Mouse (Mus musculus) testis, adult 2 months (tissue): ENCODE data around the gene Pnpla8. TPM values are rescaled to one million over a fixed set of nuclear protein-coding genes. Genes with fewer than 3 reads are reported as not detected.

Experiments
- H3K27ac ChIP-seq: fragments of 200-500 bp; 2 replicates; pipeline ENCODE4 v1.5.1; 2012; ENCODE audit warnings: low read depth, low read length; ENCODE audit not compliant: control insufficient read depth, insufficient read depth
- H3K27me3 ChIP-seq: fragments of 200-500 bp; 2 replicates; pipeline ENCODE4 v1.6.1; 2012; ENCODE audit warnings: mild to moderate bottlenecking, low read length, moderate library complexity; ENCODE audit not compliant: control insufficient read depth, insufficient read depth
- H3K36me3 ChIP-seq: fragments of 200-500 bp; 2 replicates; pipeline ENCODE4 v1.6.1; 2012; ENCODE audit warnings: mild to moderate bottlenecking, low read length; ENCODE audit not compliant: control insufficient read depth, insufficient read depth
- H3K4me1 ChIP-seq: fragments of 200-500 bp; 2 replicates; pipeline ENCODE4 v1.6.1; 2012; ENCODE audit warnings: low read length; ENCODE audit not compliant: control insufficient read depth, insufficient read depth
- H3K4me3 ChIP-seq: fragments of 200-500 bp; 2 replicates; pipeline ENCODE4 v1.5.1; 2012; ENCODE audit warnings: low read depth, mild to moderate bottlenecking, low read length, moderate library complexity, mixed read lengths; ENCODE audit not compliant: control insufficient read depth
- CTCF ChIP-seq: fragments of 200-500 bp; IDR thresholded peaks from 2 replicates; pipeline ENCODE4 v1.5.1; 2012; ENCODE audit warnings: low read depth, mild to moderate bottlenecking, inconsistent platforms, low read length, moderate library complexity; ENCODE audit not compliant: control insufficient read depth, insufficient read depth, insufficient replicate concordance
- POLR2A ChIP-seq: fragments of 200-500 bp; IDR thresholded peaks from 2 replicates; pipeline ENCODE4 v1.6.1; 2012; ENCODE audit warnings: low read depth, mild to moderate bottlenecking, inconsistent platforms, low read length, moderate library complexity; ENCODE audit not compliant: control insufficient read depth
- polyA plus RNA-seq: library from polyadenylated mRNA; depleted of rRNA; stranded (reverse); fragments of >200 nt; gene quantifications from 2 replicates; pipeline ENCODE4 v1.2.3, GENCODE M21; 2012

The Pnpla8 gene
- polyA plus RNA-seq, 1 experiment = 26.0 TPM

DNA sequence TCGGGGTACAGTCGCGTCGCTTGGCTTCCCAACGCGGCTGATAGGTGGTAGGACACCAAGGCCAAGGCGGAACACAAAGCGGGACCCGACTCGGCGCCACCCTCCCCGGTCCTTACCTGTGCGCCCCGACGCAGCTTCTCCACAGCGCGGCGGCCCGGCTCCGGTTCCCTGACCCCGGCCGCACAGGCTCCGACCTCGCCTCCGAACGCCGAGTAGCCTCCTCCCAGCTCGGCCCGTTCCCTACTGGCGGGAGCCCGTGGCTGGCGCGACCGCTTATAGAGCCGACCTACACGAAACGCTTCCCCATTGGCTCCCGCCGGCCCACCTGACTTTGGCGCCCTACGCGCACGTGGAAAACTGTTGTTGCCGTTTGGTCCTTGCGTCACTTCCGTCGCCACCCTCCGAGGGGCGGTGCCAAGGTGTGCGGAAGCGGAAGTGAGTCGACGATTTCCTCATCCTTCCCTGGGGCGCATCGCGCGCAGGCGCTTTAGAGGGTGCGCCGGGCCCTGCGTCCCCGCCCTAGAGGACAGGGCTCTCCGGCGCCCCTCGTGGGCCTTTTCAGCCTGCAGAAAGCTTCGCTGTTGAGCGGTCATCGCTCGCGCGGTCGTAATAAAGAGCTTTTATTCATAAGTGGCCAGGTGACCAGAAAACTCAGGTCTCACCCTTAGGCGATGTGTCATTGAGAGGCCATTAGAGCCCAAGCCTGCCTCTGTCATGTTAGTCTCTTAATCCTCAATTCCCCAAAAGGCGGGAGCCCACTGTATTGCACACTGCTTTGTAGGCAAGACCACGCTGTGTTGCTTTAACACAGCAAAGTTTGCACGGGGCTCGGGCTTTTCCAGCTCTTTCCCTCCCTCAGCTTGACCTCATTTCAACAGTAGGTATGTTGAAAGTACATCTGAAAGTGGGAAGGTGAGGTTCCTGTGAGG is 11.1 kb upstream of the Pnpla8 start, which contains the start of gene Dnajb9:
Gene Dnajb9 (minus strand): TSS at position 503 of the 929 bp plus-strand sequence.
- Histone ChIP-seq H3K27ac (peak within 1 kb of the TSS; percentile 97), H3K36me3 (no peaks in the 10 kb centered on the region), H3K4me1 (no peaks in the 10 kb centered on the region), H3K4me3 (peak within 1 kb of the TSS; percentile 98), H3K27me3 (no peaks in the 10 kb centered on the region)
- TF ChIP-seq CTCF = peak; percentile 42; the same call in 1 of the 2 replicates
- TF ChIP-seq POLR2A = peak; percentile 99

DNA sequence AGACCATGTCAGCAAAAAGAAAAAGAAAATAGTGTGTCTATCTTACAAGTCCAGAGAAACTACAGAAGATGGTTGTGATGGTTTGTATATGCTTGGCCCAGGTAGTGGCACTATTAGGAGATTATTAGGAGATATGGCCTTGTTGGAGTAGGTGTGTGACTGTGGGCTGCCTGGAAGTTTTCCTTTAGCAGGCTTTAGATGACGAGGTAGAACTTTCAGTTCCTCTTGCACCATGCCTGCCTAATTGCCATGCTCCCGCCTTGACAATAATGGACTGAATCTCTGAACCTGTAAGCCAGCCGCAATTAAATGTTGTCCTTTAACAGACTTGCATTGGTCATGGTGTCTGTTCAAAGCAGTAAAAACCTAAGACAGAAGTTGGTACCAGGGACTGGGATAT is 9.6 kb upstream of the Pnpla8 start:
- Histone ChIP-seq H3K4me3 (peak overlapping the region; percentile 30; the same call in 1 of the 2 replicates), H3K27ac (no peak overlapping the region), H3K27me3 (no peaks in the 10 kb centered on the region), H3K36me3 (no peaks in the 10 kb centered on the region), H3K4me1 (no peaks in the 10 kb centered on the region)
- TF ChIP-seq CTCF (no peak), POLR2A (no peak)

DNA sequence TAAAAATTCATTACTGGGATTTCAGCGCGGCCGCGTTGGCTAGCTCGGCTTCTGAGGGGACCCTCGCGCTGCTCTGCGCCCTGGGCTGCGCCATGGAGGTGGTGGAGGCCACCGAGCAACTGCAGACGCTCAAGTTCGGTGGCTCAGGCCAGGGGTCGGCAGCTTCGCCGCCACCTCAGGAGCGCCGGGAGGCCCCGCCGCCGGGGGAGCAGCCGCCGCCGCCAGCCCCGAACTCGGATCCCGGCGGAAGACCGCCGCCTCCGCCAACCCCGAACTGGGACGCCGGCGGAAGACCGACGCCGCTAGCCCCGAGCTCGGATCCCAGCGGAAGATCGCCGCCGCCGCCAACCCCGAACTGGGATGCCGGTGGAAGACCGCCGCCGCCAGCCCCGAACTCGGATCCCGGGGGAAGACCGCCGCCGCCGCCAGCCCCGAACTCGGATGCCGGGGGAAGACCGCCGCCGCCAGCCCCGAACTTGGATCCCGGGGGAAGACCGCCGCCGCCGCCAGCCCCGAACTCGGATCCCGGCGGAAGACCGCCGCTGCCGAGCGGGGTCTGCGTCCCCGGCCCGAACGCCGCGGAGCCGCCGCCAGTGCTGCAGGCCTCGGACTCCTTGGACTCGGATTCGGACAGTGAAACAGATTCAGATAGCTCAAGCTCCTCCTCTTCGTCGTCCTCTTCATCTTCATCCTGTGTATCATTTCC is 634 bp downstream of the Pnpla8 start:
- H3K27me3 ChIP-seq = no peaks in the 10 kb centered on the region
- TF ChIP-seq POLR2A (no peak), CTCF (no peak)
- peaks cover 5% of the 10 kb centered on the region for H3K4me1 ChIP-seq
- H3K36me3 ChIP-seq = no peaks in the 10 kb centered on the region
- H3K27ac ChIP-seq = no peak overlapping the region
- peak overlapping the region; percentile 79 for H3K4me3 ChIP-seq

DNA sequence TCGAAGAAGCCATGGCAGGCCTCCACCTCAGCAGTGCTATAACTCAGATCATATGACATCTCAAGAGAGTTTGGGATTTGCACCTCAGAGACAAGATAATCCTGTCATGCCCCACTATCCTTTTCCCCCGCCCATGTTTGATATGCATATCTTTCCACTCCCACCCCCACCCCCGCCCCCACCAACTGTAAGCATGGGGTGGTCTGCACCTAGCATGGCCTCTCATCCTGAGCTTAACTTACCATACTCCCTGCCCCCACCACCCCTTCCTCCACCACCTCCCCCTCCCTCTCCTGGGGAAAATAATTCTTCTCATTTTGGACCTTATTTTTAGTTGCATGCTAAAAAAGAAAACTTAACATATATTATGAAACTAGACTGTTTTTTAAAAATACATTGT is 1.9 kb downstream of the Pnpla8 start:
- Histone ChIP-seq H3K4me3 (no peak overlapping the region), H3K4me1 (peaks cover 5% of the 10 kb centered on the region), H3K27me3 (no peaks in the 10 kb centered on the region), H3K27ac (no peak overlapping the region), H3K36me3 (no peaks in the 10 kb centered on the region)
- TF ChIP-seq POLR2A (no peak), CTCF (no peak)

DNA sequence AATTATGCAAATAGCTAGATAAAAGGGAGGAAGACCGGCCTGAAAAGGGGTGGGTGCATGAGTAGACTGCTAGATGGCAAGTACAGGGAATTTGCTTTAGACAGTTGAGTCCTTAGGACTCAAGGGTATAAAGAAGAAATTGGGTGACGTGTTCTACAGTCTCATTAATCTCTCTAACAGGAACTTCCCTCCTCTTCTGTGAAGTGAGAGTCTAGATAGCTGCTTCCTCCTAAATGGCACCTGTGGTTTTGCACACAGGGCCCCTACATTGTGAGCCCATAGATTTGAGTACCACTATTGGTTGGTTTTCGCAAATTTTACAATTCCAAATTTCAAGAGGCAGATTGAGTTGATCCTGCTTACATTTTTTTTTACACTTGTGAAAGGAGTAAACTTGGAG is 3.5 kb downstream of the Pnpla8 start:
- Histone ChIP-seq H3K4me3 (no peak overlapping the region), H3K27me3 (no peaks in the 10 kb centered on the region), H3K36me3 (no peaks in the 10 kb centered on the region)

DNA sequence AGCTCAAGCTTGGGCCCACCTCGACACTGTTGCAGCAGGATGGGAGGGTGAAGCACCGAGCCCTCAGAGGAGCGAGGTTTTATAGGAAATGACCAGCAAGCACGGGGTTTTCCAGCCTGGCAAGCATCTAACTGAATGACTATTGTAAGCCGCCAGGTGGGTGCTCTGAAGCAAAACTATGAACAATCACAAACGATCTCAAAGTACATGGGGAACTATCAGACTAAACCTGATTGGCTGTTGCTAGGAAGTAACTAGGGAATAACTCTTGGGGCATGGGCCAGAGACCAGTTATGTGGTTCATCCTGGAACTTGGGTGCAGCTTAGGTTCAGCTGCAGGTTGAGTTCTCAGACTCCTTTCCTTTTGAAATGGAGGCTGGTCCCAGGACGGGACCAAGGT is 19.9 kb downstream of the Pnpla8 start:
- TF ChIP-seq POLR2A (no peak), CTCF (no peak)
- Histone ChIP-seq H3K36me3 (no peaks in the 10 kb centered on the region), H3K27me3 (no peaks in the 10 kb centered on the region), H3K27ac (no peak overlapping the region), H3K4me1 (no peaks in the 10 kb centered on the region), H3K4me3 (no peak overlapping the region)

More for the DNA sequence above, 3.5 kb downstream of the Pnpla8 start:
- peaks cover 5% of the 10 kb centered on the region for H3K4me1 ChIP-seq
- TF ChIP-seq POLR2A = no peak
- TF ChIP-seq CTCF = no peak
- no peak overlapping the region for H3K27ac ChIP-seq

DNA sequence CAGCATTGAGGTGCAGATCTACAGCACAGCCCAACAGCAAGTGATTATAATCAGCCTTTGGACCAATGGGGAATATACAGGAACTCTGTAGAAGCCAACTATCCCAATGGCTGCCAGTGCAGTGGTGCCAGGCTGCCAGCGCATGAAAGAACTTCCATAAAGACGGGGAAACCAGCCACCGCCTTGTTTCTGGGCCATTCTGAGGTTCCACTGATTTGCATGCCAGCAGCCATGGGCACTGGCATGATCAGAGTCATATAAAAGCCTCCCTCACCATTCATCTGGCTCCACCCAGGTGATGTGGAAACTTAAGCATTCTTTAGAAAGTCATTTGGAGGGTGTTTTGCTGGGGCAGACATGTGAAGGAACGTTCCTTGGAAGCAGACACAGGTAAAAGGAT is 21.2 kb downstream of the Pnpla8 start:
- no peak overlapping the region for H3K27ac ChIP-seq
- no peak overlapping the region for H3K4me3 ChIP-seq
- H3K27me3 ChIP-seq = no peaks in the 10 kb centered on the region
- no peak for TF ChIP-seq CTCF
- TF ChIP-seq POLR2A = no peak
- no peaks in the 10 kb centered on the region for H3K4me1 ChIP-seq
- no peaks in the 10 kb centered on the region for H3K36me3 ChIP-seq
